Mouse (Mus musculus) adrenal gland (tissue): ENCODE measurements around the gene Cyp51.

Experiments
- intact Hi-C: fragments of 180-260 bp; cut with DNase I; formaldehyde crosslinking; loops from one replicate; pipeline ENCODE4 v1.15.1; 2025

Cyp51 gene

DNA sequence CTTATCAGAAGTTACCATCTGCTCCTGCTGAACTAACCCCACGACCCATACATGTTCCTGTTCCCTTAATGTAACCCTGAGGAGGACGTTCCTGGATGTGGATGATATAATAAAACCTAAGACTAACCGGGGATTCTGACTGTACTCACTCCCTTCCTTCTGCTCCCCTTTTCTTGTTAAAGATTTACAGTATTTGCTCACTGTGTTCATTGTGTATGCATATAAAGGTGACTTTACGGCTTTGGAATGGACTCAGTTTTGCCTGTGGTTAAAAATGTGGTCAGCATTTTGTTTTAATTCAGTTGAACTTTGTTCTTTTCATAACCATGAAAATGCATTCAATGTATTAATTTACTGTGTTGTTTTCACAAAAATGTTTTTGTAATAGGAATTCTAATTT, 72.7 kb downstream of the Cyp51 start:
- intact Hi-C loops: no loop called here
